Mouse (Mus musculus) retina, postnatal 7 days (tissue): ENCODE measurements around the gene Grik4.

ENCODE experiments used
- DNase-seq: peaks from one replicate; pipeline ENCODE4 v3.0.0-alpha.2; 2012; ENCODE audit warnings: low read depth, low spot score

Gene Grik4

GRCm38 (mm10) chr9:42578106-42578505 lies 366.2 kb downstream of the Grik4 start:
- DNase-seq = no peak

- DNase-seq = no peak
These were observed 370.5 kb downstream of the Grik4 start for GRCm38 (mm10) chr9:42573616-42574350.

GRCm38 (mm10) chr9:42573180-42573579 lies 371.1 kb downstream of the Grik4 start:
- peak; percentile 66 for DNase-seq

- no peak for DNase-seq
These were observed 378.4 kb downstream of the Grik4 start for GRCm38 (mm10) chr9:42565921-42566320.

GRCm38 (mm10) chr9:42555186-42555585 lies 389.1 kb downstream of the Grik4 start:
- no peak for DNase-seq

GRCm38 (mm10) chr9:42550116-42550515 lies 394.2 kb downstream of the Grik4 start:
- DNase-seq = peak; percentile 71

- DNase-seq = no peak
These were observed 395.3 kb downstream of the Grik4 start for GRCm38 (mm10) chr9:42548981-42549380.

GRCm38 (mm10) chr9:42544521-42544920 lies 399.8 kb downstream of the Grik4 start:
- no peak for DNase-seq

- DNase-seq = no peak
These were observed 410.8 kb downstream of the Grik4 start for GRCm38 (mm10) chr9:42533491-42533890.

GRCm38 (mm10) chr9:42533041-42533440 lies 411.3 kb downstream of the Grik4 start:
- DNase-seq = no peak

GRCm38 (mm10) chr9:42531951-42532350 lies 412.3 kb downstream of the Grik4 start:
- DNase-seq = no peak

- DNase-seq = no peak
These were observed 413.8 kb downstream of the Grik4 start for GRCm38 (mm10) chr9:42530221-42531152.

GRCm38 (mm10) chr9:42520587-42521084 lies 423.7 kb downstream of the Grik4 start:
- no peak for DNase-seq

- no peak for DNase-seq
These were observed 426.1 kb downstream of the Grik4 start for GRCm38 (mm10) chr9:42518163-42518562.

- DNase-seq = no peak
These were observed 431.1 kb downstream of the Grik4 start for GRCm38 (mm10) chr9:42513159-42513558.

- DNase-seq = no peak
These were observed 432.0 kb downstream of the Grik4 start for GRCm38 (mm10) chr9:42512312-42512711.

GRCm38 (mm10) chr9:42508235-42508634 lies 436.1 kb downstream of the Grik4 start:
- DNase-seq = no peak

GRCm38 (mm10) chr9:42507709-42508108 lies 436.6 kb downstream of the Grik4 start, which contains the start of gene Tbcel:
TSS of gene Tbcel (minus strand) at chr9:42507809.
- DNase-seq = no peak

- no peak for DNase-seq
These were observed 437.3 kb downstream of the Grik4 start for GRCm38 (mm10) chr9:42507022-42507421.

- no peak for DNase-seq
These were observed 439.3 kb downstream of the Grik4 start for GRCm38 (mm10) chr9:42504971-42505510.

- DNase-seq = no peak
These were observed 439.7 kb downstream of the Grik4 start for GRCm38 (mm10) chr9:42504559-42504958.

- DNase-seq = no peak
These were observed 440.6 kb downstream of the Grik4 start for GRCm38 (mm10) chr9:42503709-42504108.
